Mouse (Mus musculus): ENCODE measurements around the gene Iqgap2. TPM values are rescaled to one million over a fixed set of nuclear protein-coding genes. Genes with fewer than 3 reads are reported as not detected.

Iqgap2 gene
- polyA plus RNA-seq, 1 experiment = 48.2 TPM

DNA sequence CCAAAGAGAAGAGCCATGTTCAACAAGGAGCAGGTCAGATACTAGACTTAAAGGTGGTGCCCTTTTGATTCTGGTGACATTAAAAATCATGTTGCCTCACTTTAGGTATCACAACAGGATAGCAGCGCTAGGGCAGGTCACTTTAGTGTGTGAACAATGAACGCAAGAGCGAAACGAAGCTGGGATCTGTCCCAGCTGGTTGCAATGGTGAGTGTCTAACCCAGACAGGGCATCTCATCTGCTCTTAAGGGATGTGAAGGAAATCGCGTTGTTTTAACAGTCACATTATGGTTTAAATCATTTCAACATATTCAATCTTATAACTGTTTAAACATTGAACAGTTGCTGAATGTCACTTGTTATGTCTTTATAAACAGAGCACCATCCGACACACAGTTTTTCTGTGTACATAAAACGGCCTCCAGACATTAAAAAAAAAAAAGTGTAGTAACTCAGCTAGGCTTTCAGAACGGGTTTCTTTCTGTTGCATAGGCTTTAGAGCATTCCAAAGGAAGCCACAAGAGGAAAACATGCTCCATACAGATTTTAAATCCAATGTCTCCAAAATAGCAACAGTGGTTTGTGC is 148.7 kb downstream of the Iqgap2 start:
- H3K27ac ChIP-seq (ENCODE audit: insufficient read depth, low read depth, low read length) = no peak overlapping the region
- TF ChIP-seq CTCF (IDR thresholded peaks at IDR 0.05; ENCODE audit: low read depth, low read length) = no peak
- TF ChIP-seq POLR2A (IDR thresholded peaks at IDR 0.05; ENCODE audit: borderline replicate concordance, low read depth, low read length) = no peak
- H3K4me1 ChIP-seq (ENCODE audit: control insufficient read depth, insufficient read depth, low read length) = no peaks in the 10 kb centered on the region
- no peak overlapping the region for H3K4me3 ChIP-seq (ENCODE audit: insufficient read depth, low read length)

DNA sequence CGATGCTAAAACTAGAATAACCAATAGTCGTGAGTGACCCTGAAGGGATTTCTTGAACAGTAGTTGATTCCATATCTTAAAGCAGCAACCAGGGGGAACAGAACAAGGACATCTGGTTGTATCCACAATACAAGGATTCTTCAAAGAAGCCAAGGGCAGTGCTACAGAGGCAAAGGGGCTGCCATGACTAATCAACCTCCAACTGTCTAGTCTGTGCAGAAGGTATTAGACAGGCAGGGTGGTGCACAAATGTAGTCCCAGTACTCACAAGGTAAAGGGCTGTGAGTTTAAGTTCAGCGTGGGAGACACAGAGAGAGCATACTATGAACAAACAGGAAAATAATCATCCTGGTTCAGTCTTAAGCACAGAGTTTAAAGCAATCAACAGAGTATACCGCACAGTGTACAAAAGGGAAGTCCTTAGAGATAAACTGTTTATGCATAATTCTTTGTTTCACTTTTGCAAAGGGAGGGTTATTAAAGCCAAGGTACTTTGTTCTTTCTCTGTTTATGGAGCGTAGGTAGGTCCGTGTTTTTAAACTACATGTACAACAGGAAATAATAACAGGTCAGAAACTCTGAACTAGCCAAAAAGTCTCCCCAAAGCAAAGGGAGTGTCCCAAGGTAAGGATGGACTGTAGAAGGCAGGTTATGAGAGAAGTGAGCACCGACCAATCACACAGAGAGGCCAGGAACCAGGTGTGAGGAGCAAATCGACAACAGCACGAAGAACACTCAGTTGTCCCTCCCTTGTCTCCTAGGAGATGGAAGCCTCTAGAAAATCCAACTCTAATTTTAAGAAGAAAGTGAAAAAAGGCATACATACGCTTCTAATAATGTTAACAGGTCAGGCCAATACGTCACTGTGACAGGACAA is 149.7 kb downstream of the Iqgap2 start:
- H3K27ac ChIP-seq (ENCODE audit: insufficient read depth, low read depth, low read length) = no peak overlapping the region
- TF ChIP-seq POLR2A (IDR thresholded peaks at IDR 0.05; ENCODE audit: borderline replicate concordance, low read depth, low read length) (no peak), CTCF (IDR thresholded peaks at IDR 0.05; ENCODE audit: low read depth, low read length) (no peak)
- no peak overlapping the region for H3K4me3 ChIP-seq (ENCODE audit: insufficient read depth, low read length)
- no peaks in the 10 kb centered on the region for H3K4me1 ChIP-seq (ENCODE audit: control insufficient read depth, insufficient read depth, low read length)

DNA sequence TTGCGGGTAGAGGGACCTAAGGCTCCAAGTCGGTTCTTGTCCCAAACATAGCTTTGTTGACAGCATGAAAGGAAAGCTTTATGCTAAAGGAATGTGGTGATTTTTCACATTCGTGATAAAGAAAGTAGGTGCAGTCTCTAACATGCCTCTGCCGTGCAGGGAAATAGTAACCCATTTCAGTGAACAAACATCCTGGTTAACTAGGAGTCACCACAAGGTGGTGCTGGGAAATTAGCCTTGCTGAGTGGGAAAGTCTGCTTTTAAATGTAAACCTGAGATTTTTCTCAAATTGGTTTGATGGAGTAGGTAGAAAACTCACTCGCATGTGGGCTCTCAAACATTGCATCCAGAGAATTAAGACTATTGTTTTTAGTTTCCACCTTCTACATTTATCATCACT is 152.1 kb downstream of the Iqgap2 start:
- Histone ChIP-seq H3K4me1 (ENCODE audit: control insufficient read depth, insufficient read depth, low read length) (peaks cover 2% of the 10 kb centered on the region; the same call in 1 of the 2 replicates), H3K4me3 (ENCODE audit: insufficient read depth, low read length) (no peak overlapping the region), H3K27ac (ENCODE audit: insufficient read depth, low read depth, low read length) (no peak overlapping the region)
- no peak for TF ChIP-seq POLR2A (IDR thresholded peaks at IDR 0.05; ENCODE audit: borderline replicate concordance, low read depth, low read length)
- TF ChIP-seq CTCF (IDR thresholded peaks at IDR 0.05; ENCODE audit: low read depth, low read length) = no peak

DNA sequence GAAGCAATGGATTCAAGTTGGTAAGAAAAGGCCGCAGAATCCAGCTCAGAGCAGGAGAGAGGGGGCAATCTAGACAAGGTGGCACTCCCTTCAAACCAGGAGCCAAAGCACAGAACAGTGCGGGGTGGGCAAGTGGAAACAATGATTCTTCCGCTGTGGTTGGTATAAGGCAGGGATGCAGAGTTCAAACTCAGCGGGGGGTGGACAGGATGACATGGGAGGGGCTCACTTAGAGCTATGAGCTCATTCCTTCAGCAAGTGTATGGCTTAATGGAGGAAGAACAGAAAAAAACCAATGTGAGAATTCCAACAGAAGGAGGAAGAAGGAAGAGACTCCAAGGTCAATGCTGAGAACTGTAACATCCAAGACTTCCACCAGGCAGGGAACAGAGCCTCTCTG is 161.2 kb downstream of the Iqgap2 start:
- TF ChIP-seq POLR2A (IDR thresholded peaks at IDR 0.05; ENCODE audit: borderline replicate concordance, low read depth, low read length) = no peak
- TF ChIP-seq CTCF (IDR thresholded peaks at IDR 0.05; ENCODE audit: low read depth, low read length) = no peak
- Histone ChIP-seq H3K4me3 (ENCODE audit: insufficient read depth, low read length) (no peak overlapping the region), H3K27ac (ENCODE audit: insufficient read depth, low read depth, low read length) (no peak overlapping the region), H3K4me1 (ENCODE audit: control insufficient read depth, insufficient read depth, low read length) (no peaks in the 10 kb centered on the region)

DNA sequence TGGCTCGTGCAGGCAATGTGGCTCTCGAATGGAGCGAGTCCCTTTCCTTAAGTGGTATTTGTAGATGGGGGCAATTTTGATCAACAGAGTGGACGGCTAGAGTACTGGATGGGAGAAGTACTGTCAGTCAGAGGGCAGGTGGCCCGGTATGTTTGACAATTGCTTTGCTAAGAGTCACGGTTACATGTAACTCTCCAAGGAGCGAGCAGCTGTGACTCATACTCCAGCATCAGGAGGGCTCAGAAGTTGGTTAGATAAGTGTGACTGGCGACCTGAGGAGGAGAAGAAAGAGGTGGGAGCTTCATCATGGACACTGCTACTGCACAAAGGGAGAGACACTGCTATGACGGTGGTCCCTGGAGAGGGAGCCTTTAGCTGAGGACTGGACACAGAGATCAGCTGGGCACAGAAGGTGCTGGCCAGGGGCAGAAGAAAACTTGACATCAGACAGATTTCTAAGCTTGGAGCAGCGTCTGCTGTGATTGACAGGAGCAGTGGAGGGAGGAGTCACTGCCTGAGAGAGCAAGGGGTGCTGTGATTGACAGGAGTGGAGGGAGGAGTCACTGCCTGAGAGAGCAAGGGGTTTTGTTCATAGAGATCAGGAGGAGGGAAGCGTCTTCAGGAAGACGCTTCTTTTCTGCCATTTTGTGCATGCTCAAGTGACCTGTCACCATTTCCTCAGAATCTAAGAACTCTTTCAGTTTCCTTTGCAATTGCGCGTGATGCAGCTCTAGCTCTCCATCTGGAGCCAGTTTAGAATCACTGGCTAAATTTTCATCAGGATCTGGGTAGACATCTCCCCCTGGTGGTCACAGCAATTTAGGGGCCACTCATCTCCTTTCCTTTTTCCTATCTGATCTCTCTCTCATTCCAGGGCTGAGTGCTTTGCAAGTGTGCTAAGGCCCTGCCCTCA is 172.1 kb downstream of the Iqgap2 start:
- 0 out of 2 replicates have a peak overlapping the region, but pooled peaks have one; percentile 27 for H3K27ac ChIP-seq (ENCODE audit: insufficient read depth, low read depth, low read length)
- TF ChIP-seq CTCF (IDR thresholded peaks at IDR 0.05; ENCODE audit: low read depth, low read length) = no peak
- TF ChIP-seq POLR2A (IDR thresholded peaks at IDR 0.05; ENCODE audit: borderline replicate concordance, low read depth, low read length) = no peak
- peaks cover 10% of the 10 kb centered on the region for H3K4me1 ChIP-seq (ENCODE audit: control insufficient read depth, insufficient read depth, low read length)
- peak overlapping the region; percentile 28; the same call in 1 of the 2 replicates for H3K4me3 ChIP-seq (ENCODE audit: insufficient read depth, low read length)

DNA sequence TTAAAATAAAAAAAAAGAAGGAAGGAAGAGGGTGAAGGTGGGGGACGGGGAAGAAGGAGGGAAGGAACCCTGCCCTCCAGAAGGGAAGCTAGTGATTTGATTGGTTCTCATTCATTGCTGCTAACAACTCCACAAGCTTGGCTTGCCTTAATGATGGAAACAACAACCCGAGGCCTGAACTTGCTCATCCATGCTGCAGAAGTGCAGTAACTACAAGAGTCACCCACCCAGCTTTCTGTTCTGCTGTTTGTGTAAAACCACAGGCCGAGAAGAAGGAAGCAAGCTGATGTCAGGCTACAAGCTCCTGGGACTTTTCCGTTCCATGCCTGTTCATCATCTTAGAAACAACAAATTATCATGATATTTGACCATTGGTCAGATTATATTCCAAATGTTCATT is 176.4 kb downstream of the Iqgap2 start:
- H3K4me3 ChIP-seq (ENCODE audit: insufficient read depth, low read length) = no peak overlapping the region
- H3K27ac ChIP-seq (ENCODE audit: insufficient read depth, low read depth, low read length) = no peak overlapping the region
- H3K4me1 ChIP-seq (ENCODE audit: control insufficient read depth, insufficient read depth, low read length) = peaks cover 8% of the 10 kb centered on the region
- TF ChIP-seq CTCF (IDR thresholded peaks at IDR 0.05; ENCODE audit: low read depth, low read length) (no peak), POLR2A (IDR thresholded peaks at IDR 0.05; ENCODE audit: borderline replicate concordance, low read depth, low read length) (no peak)

DNA sequence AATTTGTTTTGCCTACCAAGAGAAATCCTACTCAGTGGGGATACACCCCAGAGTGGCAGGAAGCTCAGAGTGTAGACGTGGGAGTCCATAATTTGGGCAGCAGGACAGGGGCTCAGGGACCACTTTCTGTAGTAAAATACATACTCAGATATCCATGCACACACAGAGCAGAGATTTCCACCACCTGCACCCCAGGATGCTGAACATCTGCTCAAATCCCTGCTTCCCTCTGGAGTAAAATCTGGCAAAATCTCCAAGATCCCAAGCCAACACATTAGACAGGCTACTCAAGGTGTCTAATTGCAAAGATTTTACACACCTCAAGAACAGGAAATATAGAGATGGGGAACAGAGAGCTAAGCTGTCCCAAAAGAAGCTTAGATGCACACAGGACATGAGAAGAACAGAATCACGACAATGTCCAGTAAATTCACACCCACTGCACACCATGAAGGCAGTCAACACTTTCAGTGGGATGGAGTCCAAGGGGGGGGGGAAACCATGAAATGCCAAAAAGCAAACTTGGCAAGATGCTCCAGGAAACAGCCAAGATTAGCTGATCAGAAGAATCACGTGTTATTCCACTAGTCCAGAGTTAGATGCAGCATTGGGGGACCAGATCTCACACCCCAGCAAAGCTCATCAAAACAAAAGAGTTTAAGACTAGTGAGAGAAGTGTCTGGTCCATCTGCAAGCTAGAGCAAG is 177.3 kb downstream of the Iqgap2 start:
- Histone ChIP-seq H3K4me3 (ENCODE audit: insufficient read depth, low read length) (no peak overlapping the region), H3K4me1 (ENCODE audit: control insufficient read depth, insufficient read depth, low read length) (peaks cover 4% of the 10 kb centered on the region), H3K27ac (ENCODE audit: insufficient read depth, low read depth, low read length) (no peak overlapping the region)
- no peak for TF ChIP-seq POLR2A (IDR thresholded peaks at IDR 0.05; ENCODE audit: borderline replicate concordance, low read depth, low read length)
- no peak for TF ChIP-seq CTCF (IDR thresholded peaks at IDR 0.05; ENCODE audit: low read depth, low read length)

DNA sequence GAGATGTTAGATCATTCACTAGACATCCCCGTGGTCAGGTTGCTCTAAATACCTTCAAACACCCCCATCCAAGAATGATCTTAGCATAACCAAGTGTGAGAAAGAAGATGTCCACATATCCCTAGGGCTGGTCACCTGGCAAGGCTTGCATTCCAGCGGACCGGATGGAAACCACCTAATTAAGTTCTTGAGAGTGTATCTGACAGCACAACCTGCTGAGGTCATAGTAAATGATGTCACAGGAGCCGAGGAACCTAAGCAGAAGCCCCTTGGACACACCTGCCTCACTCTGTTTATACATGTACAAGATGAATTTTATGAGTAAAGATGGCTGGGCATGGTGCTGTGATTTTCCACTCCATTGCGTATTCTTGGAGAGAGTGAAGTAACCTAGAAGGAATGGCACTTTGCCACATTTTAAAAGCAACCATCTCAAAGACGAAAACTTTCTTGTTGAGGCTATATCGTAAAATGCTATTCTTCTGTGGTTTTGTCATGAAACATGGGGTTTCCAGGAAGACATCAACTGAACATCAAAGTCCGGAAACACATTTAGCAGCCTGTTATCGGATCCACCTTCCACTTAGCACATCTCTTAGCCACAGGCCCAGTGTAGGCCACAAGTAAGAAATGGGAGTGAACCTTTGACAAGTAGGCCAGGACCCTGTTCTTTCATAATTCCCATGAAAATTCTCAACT is 179.0 kb downstream of the Iqgap2 start:
- H3K4me3 ChIP-seq (ENCODE audit: insufficient read depth, low read length) = no peak overlapping the region
- H3K4me1 ChIP-seq (ENCODE audit: control insufficient read depth, insufficient read depth, low read length) = peaks cover 4% of the 10 kb centered on the region
- H3K27ac ChIP-seq (ENCODE audit: insufficient read depth, low read depth, low read length) = no peak overlapping the region
- no peak for TF ChIP-seq CTCF (IDR thresholded peaks at IDR 0.05; ENCODE audit: low read depth, low read length)

DNA sequence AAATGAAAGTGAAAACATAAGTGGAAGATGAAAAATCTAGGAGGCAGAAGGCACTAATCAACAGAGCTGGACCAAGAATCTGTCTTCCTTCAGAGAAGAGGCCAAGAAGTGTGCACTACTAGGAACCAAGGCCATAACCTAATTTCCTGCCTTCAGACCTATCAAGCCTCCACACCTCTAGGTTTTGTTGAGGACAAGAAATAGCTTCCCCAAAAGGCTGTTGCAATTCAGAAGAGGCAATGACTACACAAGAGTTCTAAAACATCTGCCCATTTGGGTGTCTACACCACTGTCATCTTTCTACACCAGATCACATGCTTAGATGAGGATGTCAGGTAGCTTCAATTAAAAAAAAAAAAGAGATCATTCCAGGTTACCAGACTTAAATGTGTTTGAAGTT is 179.7 kb downstream of the Iqgap2 start:
- Histone ChIP-seq H3K27ac (ENCODE audit: insufficient read depth, low read depth, low read length) (no peak overlapping the region), H3K4me1 (ENCODE audit: control insufficient read depth, insufficient read depth, low read length) (peaks cover 4% of the 10 kb centered on the region), H3K4me3 (ENCODE audit: insufficient read depth, low read length) (no peak overlapping the region)
- TF ChIP-seq POLR2A (IDR thresholded peaks at IDR 0.05; ENCODE audit: borderline replicate concordance, low read depth, low read length) = no peak
- TF ChIP-seq CTCF (IDR thresholded peaks at IDR 0.05; ENCODE audit: low read depth, low read length) = no peak
